Mouse (Mus musculus) thymus, adult 2 months (tissue): ENCODE data around the gene Plekhs1.
"Not testable (repeated sequence)": the region's sequence is repeated elsewhere in the genome, so short reads cannot be mapped to it uniquely, and the experiment has no call there.

Experiments used
- CTCF ChIP-seq: fragments of 200-500 bp; IDR thresholded peaks from 2 replicates; pipeline ENCODE4 v1.5.1; 2012; ENCODE audit warnings: mild to moderate bottlenecking, control low read depth, low read length, moderate library complexity, borderline replicate concordance; ENCODE audit not compliant: control insufficient read depth, poor library complexity, insufficient read depth; ENCODE audit errors: extremely low read depth
- POLR2A ChIP-seq: fragments of 200-500 bp; IDR thresholded peaks from 2 replicates; pipeline ENCODE4 v1.6.1; 2012; ENCODE audit warnings: mild to moderate bottlenecking, low read length, control low read depth, moderate library complexity; ENCODE audit not compliant: control insufficient read depth, poor library complexity, insufficient read depth; ENCODE audit errors: extremely low read depth

GRCm38 (mm10) chr19:56503069-56503468 lies 41.6 kb downstream of the Plekhs1 start:
- TF ChIP-seq POLR2A, CTCF: not testable (repeated sequence)
